Mouse (Mus musculus) MEL (cell line): ENCODE measurements around the gene Zdhhc25. TPM values are rescaled to one million over a fixed set of nuclear protein-coding genes. Genes with fewer than 3 reads are reported as not detected.

ENCODE experiments used
- DNase-seq: peaks from one replicate; pipeline ENCODE4 v3.0.0; 2011; ENCODE audit warnings: low read depth, low spot score
- H3K27ac ChIP-seq: 2 replicates; pipeline ENCODE4 v1.5.1; 2012; ENCODE audit warnings: low read depth, mild to moderate bottlenecking, control low read depth, low read length, moderate library complexity; ENCODE audit not compliant: control insufficient read depth
- H3K27me3 ChIP-seq, 2 experiments: fragments of 150-350 bp in 1 of 2; sonication (generic) in 1 of 2; 2 replicates each; pipeline ENCODE4 v1.6.1; 2012; ENCODE audit warnings: low read length in 2 of 2, mild to moderate bottlenecking in 2 of 2, improper control_type of control experiment in 1 of 2, moderate library complexity in 1 of 2; ENCODE audit not compliant: insufficient read depth in 2 of 2, control insufficient read depth in 1 of 2
- H3K36me3 ChIP-seq, 2 experiments: 2 replicates each; pipeline ENCODE4 v1.6.1; 2012 to 2014; ENCODE audit warnings: low read length in 2 of 2, improper control_type of control experiment in 1 of 2, inconsistent platforms in 1 of 2, mild to moderate bottlenecking in 1 of 2; ENCODE audit not compliant: insufficient read depth in 2 of 2, control insufficient read depth in 1 of 2
- H3K4me1 ChIP-seq, 2 experiments: fragments of 150-350 bp in 1 of 2; sonication (generic) in 1 of 2; 2 replicates each; pipeline ENCODE4 v1.6.1; 2012; ENCODE audit warnings: low read length in 2 of 2, improper control_type of control experiment in 1 of 2, mild to moderate bottlenecking in 1 of 2; ENCODE audit not compliant: insufficient read depth in 2 of 2, control insufficient read depth in 1 of 2
- H3K4me3 ChIP-seq, 2 experiments: fragments of 150-350 bp in 1 of 2; sonication (generic) in 1 of 2; 2 replicates each; pipeline ENCODE4 v1.5.1; 2012; ENCODE audit warnings: low read depth in 2 of 2, low read length in 2 of 2, mild to moderate bottlenecking in 2 of 2, moderate library complexity in 2 of 2, control low read depth in 1 of 2, improper control_type of control experiment in 1 of 2; ENCODE audit not compliant: control insufficient read depth in 1 of 2, insufficient read depth in 1 of 2
- H3K79me2 ChIP-seq: 2 replicates; pipeline ENCODE4 v1.6.1; 2012; ENCODE audit warnings: mild to moderate bottlenecking, low read length, moderate library complexity; ENCODE audit not compliant: control insufficient read depth, poor library complexity, insufficient read depth
- H3K9ac ChIP-seq: 2 replicates; pipeline ENCODE4 v1.6.1; 2012; ENCODE audit warnings: low read depth, mild to moderate bottlenecking, control low read depth, low read length, moderate library complexity; ENCODE audit not compliant: control insufficient read depth, poor library complexity, severe bottlenecking
- H3K9me3 ChIP-seq: fragments of 150-350 bp; sonication (generic); replicated peaks from 2 replicates; pipeline ENCODE4 v1.6.1; 2012; ENCODE audit warnings: mild to moderate bottlenecking, low read length, improper control_type of control experiment, moderate library complexity; ENCODE audit not compliant: insufficient read depth
- CHD2 ChIP-seq: IDR thresholded peaks from 2 replicates; pipeline ENCODE4 v1.6.1; 2011; ENCODE audit warnings: low read length, improper control_type of control experiment
- CTCF ChIP-seq, 3 experiments: IDR thresholded peaks in 2 of 3; conservative IDR thresholded peaks in 1 of 3; 2 replicates each; pipeline ENCODE4 v1.5.1; 2011 to 2012; ENCODE audit warnings: low read length in 3 of 3, low read depth in 2 of 3, mild to moderate bottlenecking in 2 of 3, improper control_type of control experiment in 1 of 3, inconsistent platforms in 1 of 3, mixed read lengths in 1 of 3, moderate library complexity in 1 of 3; ENCODE audit not compliant: control insufficient read depth in 1 of 3, insufficient read depth in 1 of 3, poor library complexity in 1 of 3, severe bottlenecking in 1 of 3
- E2F4 ChIP-seq: IDR thresholded peaks from 2 replicates; pipeline ENCODE4 v1.6.1; 2011; ENCODE audit warnings: low read depth, low read length, improper control_type of control experiment, borderline replicate concordance
- EP300 ChIP-seq, 2 experiments: IDR thresholded peaks; 2 replicates each; pipeline ENCODE4 v1.6.1; 2011; ENCODE audit warnings: improper control_type of control experiment in 2 of 2, low read length in 2 of 2, low read depth in 1 of 2, mild to moderate bottlenecking in 1 of 2
- ETS1 ChIP-seq: IDR thresholded peaks from 2 replicates; pipeline ENCODE4 v1.6.1; 2012; ENCODE audit warnings: low read depth, mild to moderate bottlenecking, inconsistent platforms, low read length, improper control_type of control experiment, moderate library complexity
- GABPA ChIP-seq: IDR thresholded peaks from 2 replicates; pipeline ENCODE4 v1.6.1; 2012; ENCODE audit warnings: low read depth, mild to moderate bottlenecking, inconsistent platforms, low read length, improper control_type of control experiment, moderate library complexity
- HCFC1 ChIP-seq: IDR thresholded peaks from 2 replicates; pipeline ENCODE4 v1.6.1; 2012; ENCODE audit warnings: low read depth, mild to moderate bottlenecking, inconsistent platforms, low read length, improper control_type of control experiment, moderate library complexity
- JUND ChIP-seq: IDR thresholded peaks from 2 replicates; pipeline ENCODE4 v1.6.1; 2011; ENCODE audit warnings: low read depth, mild to moderate bottlenecking, improper control_type of control experiment, low read length
- MEF2A ChIP-seq: IDR thresholded peaks from 2 replicates; pipeline ENCODE4 v1.6.1; 2014; ENCODE audit warnings: low read depth, mild to moderate bottlenecking, inconsistent platforms, low read length, improper control_type of control experiment; ENCODE audit not compliant: poor library complexity, insufficient replicate concordance, severe bottlenecking; ENCODE audit errors: extremely low read depth
- MYC ChIP-seq: IDR thresholded peaks from 2 replicates; pipeline ENCODE4 v1.6.1; 2011; ENCODE audit warnings: low read depth, mild to moderate bottlenecking, low read length, improper control_type of control experiment, moderate library complexity
- NELFE ChIP-seq: IDR thresholded peaks from 2 replicates; pipeline ENCODE4 v1.6.1; 2011; ENCODE audit warnings: low read depth, low read length, improper control_type of control experiment
- RAD21 ChIP-seq: IDR thresholded peaks from 2 replicates; pipeline ENCODE4 v1.6.1; 2011; ENCODE audit warnings: mild to moderate bottlenecking, low read depth, low read length, improper control_type of control experiment
- RCOR1 ChIP-seq: IDR thresholded peaks from 2 replicates; pipeline ENCODE4 v1.6.1; 2012; ENCODE audit warnings: low read depth, mild to moderate bottlenecking, inconsistent platforms, low read length, improper control_type of control experiment
- SIN3A ChIP-seq: IDR thresholded peaks from 2 replicates; pipeline ENCODE4 v1.6.1; 2012; ENCODE audit warnings: low read length, improper control_type of control experiment, inconsistent platforms
- SMC3 ChIP-seq: IDR thresholded peaks from 2 replicates; pipeline ENCODE4 v1.6.1; 2011; ENCODE audit warnings: low read depth, low read length, improper control_type of control experiment
- USF1 ChIP-seq: IDR thresholded peaks from 2 replicates; pipeline ENCODE4 v1.6.1; 2014; ENCODE audit warnings: low read depth, mild to moderate bottlenecking, inconsistent platforms, low read length, improper control_type of control experiment, moderate library complexity
- USF2 ChIP-seq, 2 experiments: IDR thresholded peaks; 2 replicates each; pipeline ENCODE4 v1.6.1; 2011 to 2012; ENCODE audit warnings: improper control_type of control experiment in 2 of 2, low read length in 2 of 2, borderline replicate concordance in 1 of 2, inconsistent platforms in 1 of 2, low read depth in 1 of 2, mild to moderate bottlenecking in 1 of 2; ENCODE audit not compliant: insufficient read depth in 1 of 2
- ZC3H11A ChIP-seq: IDR thresholded peaks from 2 replicates; pipeline ENCODE4 v1.6.1; 2012; ENCODE audit warnings: low read depth, mild to moderate bottlenecking, inconsistent platforms, low read length, improper control_type of control experiment
- ZKSCAN1 ChIP-seq: IDR thresholded peaks from 2 replicates; pipeline ENCODE4 v1.6.1; 2012; ENCODE audit warnings: low read depth, mild to moderate bottlenecking, inconsistent platforms, low read length, improper control_type of control experiment, moderate library complexity
- ZMIZ1 ChIP-seq: IDR thresholded peaks from 2 replicates; pipeline ENCODE4 v1.6.1; 2012; ENCODE audit warnings: low read depth, mild to moderate bottlenecking, inconsistent platforms, low read length, improper control_type of control experiment, moderate library complexity
- polyA plus RNA-seq, 2 experiments: library from polyadenylated mRNA; stranded (reverse) in 1 of 2; unstranded in 1 of 2; fragments of >175 nt in 1 of 2; fragments of >200 nt in 1 of 2; gene quantifications; 2 replicates each; pipeline versions ENCODE4 v1.2.1 to v1.2.4; 2012; ENCODE audit warnings: low replicate concordance in 2 of 2, low read depth in 1 of 2; ENCODE audit not compliant: insufficient read length in 2 of 2, insufficient read depth in 1 of 2, missing spikeins in 1 of 2
- total RNA-seq: library from RNA; depleted of rRNA; stranded (reverse); fragments of 300-350 nt; gene quantifications from 2 replicates; pipeline ENCODE4 v1.2.3, GENCODE M21; 2012

Gene Zdhhc25
- total and polyA plus RNA-seq, 3 experiments, result not detected

DNA sequence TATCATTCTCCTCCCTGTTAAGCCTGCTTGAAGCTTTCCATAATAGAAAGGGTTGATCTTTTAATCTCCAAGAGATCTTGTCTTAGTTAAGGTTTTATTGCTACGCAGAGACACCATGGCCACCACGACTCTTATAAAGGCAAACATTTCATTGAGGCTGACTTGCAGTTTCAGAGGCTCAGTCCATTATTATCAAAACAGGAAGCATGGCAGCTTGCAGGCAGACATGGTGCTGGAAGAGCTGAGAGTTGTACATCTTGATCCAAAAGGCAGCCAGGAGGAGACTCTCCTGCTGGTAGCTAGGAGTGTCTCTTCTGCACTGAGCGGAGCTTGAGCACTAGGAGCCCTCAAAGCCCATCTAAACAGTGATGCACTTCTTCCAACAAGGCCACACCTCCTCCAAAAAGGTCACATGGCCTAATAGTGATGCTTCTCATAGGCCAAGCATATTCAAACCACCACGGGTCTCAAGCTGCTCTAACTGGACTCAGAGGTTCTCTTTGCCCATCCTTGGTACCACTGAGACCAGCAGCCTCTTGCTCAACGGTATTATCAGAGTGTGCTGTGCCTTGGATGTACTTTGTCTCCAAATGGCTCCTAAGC is 26.9 kb downstream of the Zdhhc25 start (continued):
- TF ChIP-seq ZMIZ1 (no peak), SMC3 (no peak), EP300 (IDR thresholded peaks at IDR 0.05; ENCODE audit: low read depth in 1 of 2, low read length in 2 of 2) (peak in 1 of 2 experiments; percentile 41; a peak in 1 of 4 replicates), USF2 (IDR thresholded peaks at IDR 0.05; ENCODE audit: borderline replicate concordance in 1 of 2, insufficient read depth in 1 of 2, low read depth in 1 of 2, low read length in 2 of 2) (no peak), NELFE (peak; percentile 18; the same call in 1 of the 2 replicates), ZKSCAN1 (no peak), SIN3A (0 out of 2 replicates have a peak, but pooled peaks have one; percentile 46), JUND (no peak), HCFC1 (0 out of 2 replicates have a peak, but pooled peaks have one; percentile 27), MEF2A (no peak)
- TF ChIP-seq, all 39 proteins: peak for 10

DNA sequence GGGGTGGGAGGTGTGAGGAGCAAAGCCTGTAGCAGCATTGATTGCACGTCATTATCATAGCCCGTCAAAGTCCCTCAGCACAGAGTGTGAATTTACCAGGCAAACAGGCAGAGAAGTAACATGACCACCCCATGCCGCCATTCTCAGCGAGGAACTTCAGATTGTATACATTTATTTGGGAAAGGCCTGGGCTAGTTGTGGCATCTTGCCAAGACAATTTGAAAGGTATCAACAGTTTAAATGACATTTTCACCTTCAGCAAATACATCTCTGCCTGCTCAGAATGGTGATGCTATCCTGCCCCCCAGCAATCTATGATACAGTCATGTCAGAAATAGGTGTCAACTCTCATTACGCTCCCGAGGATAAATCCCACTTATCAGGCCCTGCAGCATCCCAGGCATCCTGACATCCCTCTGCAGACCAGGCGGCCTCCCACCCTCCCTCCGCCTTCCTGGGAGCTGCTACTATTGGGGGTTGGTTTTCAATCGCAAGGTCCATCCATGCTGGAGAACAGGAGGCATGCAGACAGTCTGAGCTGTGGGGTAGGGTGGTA is 28.8 kb downstream of the Zdhhc25 start:
- H3K27me3 ChIP-seq, result no peaks in the 10 kb centered on the region
- H3K27ac ChIP-seq, result no peak overlapping the region
- H3K4me1 ChIP-seq, result peaks cover 10 to 28% of the 10 kb centered on the region in 2 experiments
- no peak for DNase-seq
- no peak for TF ChIP-seq ZMIZ1
- no peak for TF ChIP-seq USF2 (IDR thresholded peaks at IDR 0.05; ENCODE audit: borderline replicate concordance in 1 of 2, insufficient read depth in 1 of 2, low read depth in 1 of 2, low read length in 2 of 2)
- no peak for TF ChIP-seq CHD2
- no peak for TF ChIP-seq CTCF (IDR thresholded peaks at IDR 0.05 in 2 of 3, conservative IDR thresholded peaks at IDR 0.05 in 1 of 3; ENCODE audit: control insufficient read depth in 1 of 3, insufficient read depth in 1 of 3, low read depth in 2 of 3, low read length in 3 of 3, poor library complexity in 1 of 3, severe bottlenecking in 1 of 3)
- TF ChIP-seq GABPA, result no peak
- TF ChIP-seq MYC, result no peak
- TF ChIP-seq RCOR1, result no peak
- no peak for TF ChIP-seq ETS1
- no peak for TF ChIP-seq SMC3
- no peak for TF ChIP-seq SIN3A
- no peak for TF ChIP-seq ZKSCAN1
- TF ChIP-seq USF1, result no peak
- TF ChIP-seq, all 39 proteins: peak for 0
- H3K9ac ChIP-seq, result no peak overlapping the region
- peaks cover 1% of the 10 kb centered on the region; the same call in 1 of the 2 replicates for H3K79me2 ChIP-seq
- no peak overlapping the region for H3K4me3 ChIP-seq
- no peaks in the 10 kb centered on the region for H3K9me3 ChIP-seq
- H3K36me3 ChIP-seq, result peaks cover 0 to 21% of the 10 kb centered on the region in 2 experiments; a peak in 2 of 4 replicates

DNA sequence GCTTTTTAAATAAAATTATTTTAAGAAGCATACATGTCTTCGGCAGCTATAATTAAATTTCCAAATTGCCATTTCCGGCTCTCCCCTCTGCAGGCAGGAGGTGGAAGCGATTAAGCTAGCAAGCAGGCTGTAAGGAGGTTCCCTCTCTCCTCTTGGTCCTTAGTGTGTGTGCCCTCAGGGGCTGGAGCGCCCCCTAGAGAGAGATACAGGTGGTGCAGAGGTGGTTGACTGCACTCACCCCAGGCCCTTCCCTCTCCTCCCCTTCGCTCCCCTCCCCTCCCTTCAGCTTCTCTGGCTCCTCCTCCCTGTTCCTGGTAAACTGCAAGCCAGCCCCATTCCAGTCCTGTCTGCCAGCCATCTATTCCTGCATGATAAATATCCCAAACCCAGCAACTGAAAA is 35.1 kb downstream of the Zdhhc25 start:
- Histone ChIP-seq H3K4me1 (no peaks in the 10 kb centered on the region), H3K27ac (no peak overlapping the region), H3K36me3 (no peaks in the 10 kb centered on the region), H3K4me3 (no peak overlapping the region), H3K79me2 (no peaks in the 10 kb centered on the region), H3K9ac (no peak overlapping the region), H3K27me3 (no peaks in the 10 kb centered on the region), H3K9me3 (no peaks in the 10 kb centered on the region)
- peak; percentile 23 for DNase-seq
- TF ChIP-seq ZC3H11A, result peak; percentile 24; the same call in 1 of the 2 replicates
- peak; percentile 49 to 60 (median 60); a peak in 5 of 6 replicates for TF ChIP-seq CTCF (IDR thresholded peaks at IDR 0.05 in 2 of 3, conservative IDR thresholded peaks at IDR 0.05 in 1 of 3; ENCODE audit: control insufficient read depth in 1 of 3, insufficient read depth in 1 of 3, low read depth in 2 of 3, low read length in 3 of 3, poor library complexity in 1 of 3, severe bottlenecking in 1 of 3)
- peak; percentile 39 for TF ChIP-seq SMC3
- peak; percentile 54 for TF ChIP-seq RAD21
- no peak for TF ChIP-seq E2F4
- TF ChIP-seq HCFC1, result no peak
